ENCODE assay signal across 16 mouse cellular contexts in genomic region chr5:117909524-117909923, GRCm38 (mm10).
"Had no signal": no experiment of that assay in that cellular context is flagged by ENCODE, and none has a peak within 500 bp of the region (broad histone marks: within the 10 kb centered on the region; RNA-seq: fewer than 3 reads in every experiment).

No protein-coding gene starts in this region.

- H3K9ac ChIP-seq: limb, embryonic 13.5 days; liver, embryonic 12.5 days; liver, embryonic 15.5 days had no signal

- H3K36me3 ChIP-seq: limb, embryonic 10.5 days; limb, embryonic 13.5 days; liver, embryonic 12.5 days; liver, embryonic 15.5 days had no signal

- H3K4me2 ChIP-seq: limb, embryonic 13.5 days; liver, embryonic 12.5 days; liver, embryonic 15.5 days; midbrain, embryonic 11.5 days had no signal

- ATAC-seq: hindbrain, postnatal 0 days; liver, embryonic 12.5 days had no signal

- H3K27ac ChIP-seq: hindbrain, postnatal 0 days; layer of hippocampus, adult 2 months; limb, embryonic 10.5 days; limb, embryonic 13.5 days; liver, embryonic 12.5 days; liver, embryonic 15.5 days had no signal

- DNase-seq: kidney, adult 11 months; kidney, adult 9 months; layer of hippocampus, adult 9-11 months; liver; lung, adult 2 months; lung, postnatal 14 days; lung, postnatal 4 days; midbrain, embryonic 14.5 days; thymus, postnatal 25 days had no signal

- H3K4me1 ChIP-seq: limb, embryonic 10.5 days; limb, embryonic 13.5 days; liver, embryonic 12.5 days; liver, embryonic 15.5 days had no signal

- H3K27me3 ChIP-seq: limb, embryonic 13.5 days; liver, embryonic 12.5 days; liver, embryonic 15.5 days had no signal

- H3K4me3 ChIP-seq: layer of hippocampus, adult 2 months; limb, embryonic 10.5 days; limb, embryonic 13.5 days; liver, embryonic 12.5 days; liver, embryonic 15.5 days had no signal

- H3K9me3 ChIP-seq: limb, embryonic 10.5 days; limb, embryonic 13.5 days; liver, embryonic 12.5 days; liver, embryonic 15.5 days had no signal
